Mouse (Mus musculus): ENCODE data around the gene Pmm2. TPM values are rescaled to one million over a fixed set of nuclear protein-coding genes. Genes with fewer than 3 reads are reported as not detected.

Pmm2 gene
- polyA plus RNA-seq, 1 experiment: 58.5 TPM

DNA sequence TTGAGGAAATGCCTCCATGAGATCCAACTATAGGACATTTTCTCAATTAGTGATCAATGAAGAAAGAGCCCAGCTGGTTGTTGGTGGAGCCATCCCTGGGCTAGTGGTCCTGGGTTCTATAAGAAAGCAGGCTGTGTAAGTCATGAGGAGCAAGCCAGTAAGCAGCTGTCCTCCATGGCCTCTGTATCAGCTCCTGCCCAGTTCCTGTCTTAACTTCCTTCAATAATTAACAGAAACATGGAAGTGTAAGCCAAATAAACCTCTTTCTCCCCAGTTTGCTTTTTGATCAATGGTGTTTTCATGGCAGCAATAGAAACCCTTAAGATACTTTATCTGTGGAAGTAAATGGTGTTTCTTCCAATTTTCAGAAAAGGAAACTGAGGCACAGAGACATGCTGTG, 35.3 kb downstream of the Pmm2 start:
- Histone ChIP-seq H3K4me1 (ENCODE audit: control insufficient read depth, insufficient read depth, low read length) (peaks cover 16% of the 10 kb centered on the region), H3K27me3 (ENCODE audit: control insufficient read depth, insufficient read depth, low read length) (no peaks in the 10 kb centered on the region), H3K4me3 (ENCODE audit: control insufficient read depth, low read depth, low read length) (no peak overlapping the region), H3K27ac (ENCODE audit: control insufficient read depth, insufficient read depth, low read depth, low read length) (no peak overlapping the region), H3K36me3 (ENCODE audit: control insufficient read depth, insufficient read depth, low read length) (no peaks in the 10 kb centered on the region)
- no peak for TF ChIP-seq CTCF (IDR thresholded peaks at IDR 0.05; ENCODE audit: control insufficient read depth, insufficient read depth, insufficient replicate concordance, low read depth, low read length)
- no peak for TF ChIP-seq POLR2A (IDR thresholded peaks at IDR 0.05; ENCODE audit: control insufficient read depth, low read depth, low read length)

DNA sequence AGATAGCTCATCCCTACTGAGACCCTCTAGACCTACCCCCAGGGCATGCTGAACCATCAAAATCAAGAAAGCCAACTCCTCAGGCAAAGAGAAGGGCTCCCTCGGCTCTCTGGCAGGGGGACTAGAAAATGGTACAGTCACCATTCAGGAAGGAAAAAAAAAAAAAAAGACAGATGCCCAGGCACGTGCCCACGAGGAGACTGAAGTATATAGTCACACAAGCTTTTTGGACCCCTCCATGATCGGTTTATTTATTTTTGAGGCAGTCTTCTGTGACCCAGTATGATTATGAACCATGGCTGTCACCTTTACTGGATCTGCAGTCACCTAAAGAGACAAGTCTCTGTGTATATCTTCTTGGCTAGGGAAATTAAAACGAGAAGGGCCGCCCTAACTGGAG, 35.9 kb downstream of the Pmm2 start:
- H3K27me3 ChIP-seq (ENCODE audit: control insufficient read depth, insufficient read depth, low read length): no peaks in the 10 kb centered on the region
- no peak overlapping the region for H3K27ac ChIP-seq (ENCODE audit: control insufficient read depth, insufficient read depth, low read depth, low read length)
- TF ChIP-seq POLR2A (IDR thresholded peaks at IDR 0.05; ENCODE audit: control insufficient read depth, low read depth, low read length) (no peak), CTCF (IDR thresholded peaks at IDR 0.05; ENCODE audit: control insufficient read depth, insufficient read depth, insufficient replicate concordance, low read depth, low read length) (no peak)
- peaks cover 17% of the 10 kb centered on the region for H3K4me1 ChIP-seq (ENCODE audit: control insufficient read depth, insufficient read depth, low read length)
- no peaks in the 10 kb centered on the region for H3K36me3 ChIP-seq (ENCODE audit: control insufficient read depth, insufficient read depth, low read length)
- H3K4me3 ChIP-seq (ENCODE audit: control insufficient read depth, low read depth, low read length): no peak overlapping the region

- no peaks in the 10 kb centered on the region for H3K36me3 ChIP-seq (ENCODE audit: control insufficient read depth, insufficient read depth, low read length)
- TF ChIP-seq CTCF (IDR thresholded peaks at IDR 0.05; ENCODE audit: control insufficient read depth, insufficient read depth, insufficient replicate concordance, low read depth, low read length): peak; percentile 47; the same call in 1 of the 2 replicates
- no peak for TF ChIP-seq POLR2A (IDR thresholded peaks at IDR 0.05; ENCODE audit: control insufficient read depth, low read depth, low read length)
- H3K4me1 ChIP-seq (ENCODE audit: control insufficient read depth, insufficient read depth, low read length): peaks cover 17% of the 10 kb centered on the region
- H3K27ac ChIP-seq (ENCODE audit: control insufficient read depth, insufficient read depth, low read depth, low read length): no peak overlapping the region
- H3K27me3 ChIP-seq (ENCODE audit: control insufficient read depth, insufficient read depth, low read length): no peaks in the 10 kb centered on the region
- H3K4me3 ChIP-seq (ENCODE audit: control insufficient read depth, low read depth, low read length): peak overlapping the region; percentile 11; the same call in 1 of the 2 replicates
Measured at GRCm38 (mm10) chr16:8674165-8674564, 36.7 kb downstream of the Pmm2 start.

- Histone ChIP-seq H3K27ac (ENCODE audit: control insufficient read depth, insufficient read depth, low read depth, low read length) (no peak overlapping the region), H3K4me1 (ENCODE audit: control insufficient read depth, insufficient read depth, low read length) (peaks cover 17% of the 10 kb centered on the region), H3K4me3 (ENCODE audit: control insufficient read depth, low read depth, low read length) (no peak overlapping the region), H3K36me3 (ENCODE audit: control insufficient read depth, insufficient read depth, low read length) (no peaks in the 10 kb centered on the region), H3K27me3 (ENCODE audit: control insufficient read depth, insufficient read depth, low read length) (no peaks in the 10 kb centered on the region)
- TF ChIP-seq CTCF (IDR thresholded peaks at IDR 0.05; ENCODE audit: control insufficient read depth, insufficient read depth, insufficient replicate concordance, low read depth, low read length) (no peak), POLR2A (IDR thresholded peaks at IDR 0.05; ENCODE audit: control insufficient read depth, low read depth, low read length) (no peak)
Measured at GRCm38 (mm10) chr16:8675559-8675958, 38.1 kb downstream of the Pmm2 start.

- Histone ChIP-seq H3K4me3 (ENCODE audit: control insufficient read depth, low read depth, low read length) (no peak overlapping the region), H3K27ac (ENCODE audit: control insufficient read depth, insufficient read depth, low read depth, low read length) (no peak overlapping the region), H3K27me3 (ENCODE audit: control insufficient read depth, insufficient read depth, low read length) (no peaks in the 10 kb centered on the region), H3K36me3 (ENCODE audit: control insufficient read depth, insufficient read depth, low read length) (no peaks in the 10 kb centered on the region), H3K4me1 (ENCODE audit: control insufficient read depth, insufficient read depth, low read length) (peaks cover 17% of the 10 kb centered on the region)
- TF ChIP-seq CTCF (IDR thresholded peaks at IDR 0.05; ENCODE audit: control insufficient read depth, insufficient read depth, insufficient replicate concordance, low read depth, low read length) (no peak), POLR2A (IDR thresholded peaks at IDR 0.05; ENCODE audit: control insufficient read depth, low read depth, low read length) (no peak)
Measured at GRCm38 (mm10) chr16:8676228-8676627, 38.8 kb downstream of the Pmm2 start.

GRCm38 (mm10) chr16:8676800-8677199, 39.3 kb downstream of the Pmm2 start:
- Histone ChIP-seq H3K36me3 (ENCODE audit: control insufficient read depth, insufficient read depth, low read length) (no peaks in the 10 kb centered on the region), H3K4me1 (ENCODE audit: control insufficient read depth, insufficient read depth, low read length) (peaks cover 11% of the 10 kb centered on the region), H3K27me3 (ENCODE audit: control insufficient read depth, insufficient read depth, low read length) (no peaks in the 10 kb centered on the region), H3K27ac (ENCODE audit: control insufficient read depth, insufficient read depth, low read depth, low read length) (no peak overlapping the region), H3K4me3 (ENCODE audit: control insufficient read depth, low read depth, low read length) (no peak overlapping the region)
- no peak for TF ChIP-seq POLR2A (IDR thresholded peaks at IDR 0.05; ENCODE audit: control insufficient read depth, low read depth, low read length)
- TF ChIP-seq CTCF (IDR thresholded peaks at IDR 0.05; ENCODE audit: control insufficient read depth, insufficient read depth, insufficient replicate concordance, low read depth, low read length): peak; percentile 45; the same call in 1 of the 2 replicates

DNA sequence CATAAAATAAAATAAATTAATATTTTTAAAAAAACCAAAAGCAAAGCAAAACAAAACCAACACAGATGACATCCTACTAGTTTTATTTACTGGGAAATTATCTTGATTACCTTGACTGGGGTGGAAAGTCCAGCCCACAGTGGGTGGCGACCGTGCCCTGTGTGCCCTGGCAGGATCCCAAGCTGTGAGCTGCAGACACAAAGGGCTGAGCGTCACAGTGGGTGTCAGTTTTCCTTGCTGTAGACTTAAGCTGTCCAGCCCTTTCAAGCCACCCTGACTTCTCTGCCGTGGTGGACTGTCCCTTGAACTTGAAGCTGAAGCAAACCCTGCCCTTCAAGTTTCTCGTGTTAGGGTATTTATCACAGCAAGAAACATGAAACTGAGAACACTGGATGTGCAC, 40.6 kb downstream of the Pmm2 start:
- H3K4me3 ChIP-seq (ENCODE audit: control insufficient read depth, low read depth, low read length): no peak overlapping the region
- no peaks in the 10 kb centered on the region for H3K36me3 ChIP-seq (ENCODE audit: control insufficient read depth, insufficient read depth, low read length)
- H3K27ac ChIP-seq (ENCODE audit: control insufficient read depth, insufficient read depth, low read depth, low read length): no peak overlapping the region
- H3K4me1 ChIP-seq (ENCODE audit: control insufficient read depth, insufficient read depth, low read length): peaks cover 7% of the 10 kb centered on the region
- H3K27me3 ChIP-seq (ENCODE audit: control insufficient read depth, insufficient read depth, low read length): no peaks in the 10 kb centered on the region
- TF ChIP-seq POLR2A (IDR thresholded peaks at IDR 0.05; ENCODE audit: control insufficient read depth, low read depth, low read length) (no peak), CTCF (IDR thresholded peaks at IDR 0.05; ENCODE audit: control insufficient read depth, insufficient read depth, insufficient replicate concordance, low read depth, low read length) (no peak)

DNA sequence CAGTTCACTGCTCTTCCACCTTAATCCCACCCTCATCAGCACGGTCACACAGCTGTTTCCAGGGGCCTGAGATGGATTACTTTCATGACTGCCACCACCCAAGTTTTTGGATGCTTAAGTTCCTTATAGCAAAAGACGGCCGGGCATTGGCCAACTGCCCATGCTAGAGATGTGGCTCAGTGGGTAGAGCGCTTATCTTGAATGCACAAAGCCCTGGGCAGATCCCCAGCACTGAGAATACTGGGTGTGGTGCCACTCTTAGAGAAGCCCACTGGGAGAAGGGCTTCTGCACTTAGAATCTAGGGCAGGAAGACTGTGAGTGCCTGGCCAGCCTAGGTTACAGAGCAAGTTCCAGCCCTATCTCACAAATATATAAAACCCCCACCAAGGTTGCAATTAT, 41.2 kb downstream of the Pmm2 start:
- H3K36me3 ChIP-seq (ENCODE audit: control insufficient read depth, insufficient read depth, low read length): no peaks in the 10 kb centered on the region
- no peaks in the 10 kb centered on the region for H3K27me3 ChIP-seq (ENCODE audit: control insufficient read depth, insufficient read depth, low read length)
- no peak for TF ChIP-seq POLR2A (IDR thresholded peaks at IDR 0.05; ENCODE audit: control insufficient read depth, low read depth, low read length)
- no peak for TF ChIP-seq CTCF (IDR thresholded peaks at IDR 0.05; ENCODE audit: control insufficient read depth, insufficient read depth, insufficient replicate concordance, low read depth, low read length)
- H3K4me3 ChIP-seq (ENCODE audit: control insufficient read depth, low read depth, low read length): no peak overlapping the region
- no peak overlapping the region for H3K27ac ChIP-seq (ENCODE audit: control insufficient read depth, insufficient read depth, low read depth, low read length)
- peaks cover 6% of the 10 kb centered on the region for H3K4me1 ChIP-seq (ENCODE audit: control insufficient read depth, insufficient read depth, low read length)
